Mouse (Mus musculus): ENCODE measurements around the gene Irf2. TPM values are rescaled to one million over a fixed set of nuclear protein-coding genes. Genes with fewer than 3 reads are reported as not detected.

Irf2 gene
- total and polyA plus RNA-seq, 2 experiments from 2014 or later, result 3.3 to 9.5 TPM

DNA sequence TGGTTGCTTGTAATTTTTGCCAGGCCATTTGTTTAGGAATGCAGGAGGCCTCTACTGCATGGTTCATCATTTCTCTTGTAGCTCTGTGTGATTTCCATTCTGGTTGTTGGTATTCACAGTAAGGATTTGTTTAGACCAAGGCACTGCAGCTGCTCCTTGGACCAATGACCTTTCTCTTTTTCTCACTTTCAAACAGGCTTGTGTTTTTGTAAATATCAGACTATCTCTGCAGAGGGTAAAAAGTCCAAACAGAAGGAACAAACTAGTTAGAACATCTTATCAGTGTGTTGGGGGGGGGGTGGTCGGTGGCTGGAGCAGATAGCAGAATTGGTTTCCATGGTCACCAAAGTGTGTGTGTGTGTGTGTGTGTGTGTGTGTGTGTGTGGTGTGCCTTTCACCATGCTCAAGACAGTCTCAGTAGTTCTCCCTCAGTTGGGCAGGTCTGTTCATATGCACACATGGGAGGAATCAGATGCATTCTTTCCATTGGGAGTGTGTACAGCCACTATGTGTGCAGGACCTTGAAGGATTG is 61.7 kb downstream of the Irf2 start:
- Histone ChIP-seq H3K9ac (replicated peaks; ENCODE audit: low read length, poor library complexity, severe bottlenecking) (no peak overlapping the region), H3K4me2 (ENCODE audit: low read depth, low read length, poor library complexity, severe bottlenecking) (no peak overlapping the region), H3K27ac (ENCODE audit: low read depth, low read length) (no peak overlapping the region), H3K36me3 (ENCODE audit: insufficient read depth, low read length) (peaks cover under 1% of the 10 kb centered on the region; the same call in 1 of the 2 replicates), H3K4me1 (ENCODE audit: insufficient read depth, low read length) (no peaks in the 10 kb centered on the region), H3K27me3 (ENCODE audit: insufficient read depth, low read length) (no peaks in the 10 kb centered on the region), H3K4me3 (ENCODE audit: low read depth, low read length) (no peak overlapping the region), H3K9me3 (ENCODE audit: low read length) (no peaks in the 10 kb centered on the region)
- 76% methylated on average over 1 of the region's 1 CpGs for WGBS
- no peak for ATAC-seq (ENCODE audit: low FRiP score)
- no peak for TF ChIP-seq CTCF (IDR thresholded peaks at IDR 0.05)
- no peak for DNase-seq (ENCODE audit: low spot score)

DNA sequence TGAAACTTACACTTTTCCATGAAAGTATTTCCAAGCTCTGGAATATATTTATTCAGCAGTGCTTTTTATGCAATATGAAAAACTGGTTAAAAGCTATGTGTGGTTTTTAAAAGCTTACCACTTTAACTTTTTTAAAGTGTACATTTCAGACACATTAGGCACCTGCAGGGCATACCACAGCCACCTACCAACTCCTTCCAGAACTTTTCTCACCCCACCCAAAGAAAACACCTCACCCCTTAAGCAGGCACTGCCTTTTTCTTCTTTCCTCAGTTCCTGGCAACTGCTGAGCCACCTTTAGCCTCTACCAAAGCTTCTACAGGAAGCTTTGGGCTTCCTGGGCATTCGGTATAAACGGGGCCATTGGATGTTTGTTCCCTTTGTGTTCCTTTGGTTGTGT is 62.5 kb downstream of the Irf2 start:
- Histone ChIP-seq H3K4me2 (ENCODE audit: low read depth, low read length, poor library complexity, severe bottlenecking) (no peak overlapping the region), H3K27me3 (ENCODE audit: insufficient read depth, low read length) (no peaks in the 10 kb centered on the region), H3K27ac (ENCODE audit: low read depth, low read length) (no peak overlapping the region), H3K9ac (replicated peaks; ENCODE audit: low read length, poor library complexity, severe bottlenecking) (no peak overlapping the region), H3K9me3 (ENCODE audit: low read length) (no peaks in the 10 kb centered on the region), H3K36me3 (ENCODE audit: insufficient read depth, low read length) (peaks cover 8% of the 10 kb centered on the region; the same call in 1 of the 2 replicates), H3K4me3 (ENCODE audit: low read depth, low read length) (no peak overlapping the region), H3K4me1 (ENCODE audit: insufficient read depth, low read length) (no peaks in the 10 kb centered on the region)
- ATAC-seq (ENCODE audit: low FRiP score) (no peak), DNase-seq (ENCODE audit: low spot score) (no peak)
- WGBS, result 90% methylated on average over 2 of the region's 2 CpGs
- no peak for TF ChIP-seq CTCF (IDR thresholded peaks at IDR 0.05)

DNA sequence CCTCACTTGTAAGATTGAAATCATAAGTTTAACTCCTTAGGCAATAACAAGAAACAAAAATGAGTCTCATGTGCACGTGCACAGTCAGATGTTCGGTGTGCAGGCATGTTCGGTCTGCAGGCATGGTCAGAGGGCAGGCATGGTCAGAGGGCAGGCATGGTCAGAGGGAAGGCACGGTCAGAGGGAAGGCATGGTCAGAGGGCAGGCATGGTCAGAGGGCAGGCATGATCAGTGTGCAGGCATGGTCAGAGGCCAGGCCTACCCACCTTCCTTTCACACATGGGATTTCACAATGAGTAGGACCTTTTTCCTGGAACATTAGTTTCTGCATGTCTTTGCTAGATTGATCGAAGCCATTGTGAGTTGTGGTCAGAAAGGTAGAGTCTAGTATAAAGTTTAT is 65.2 kb downstream of the Irf2 start:
- DNase-seq (ENCODE audit: low spot score) (no peak), ATAC-seq (ENCODE audit: low FRiP score) (no peak)
- Histone ChIP-seq H3K4me2 (ENCODE audit: low read depth, low read length, poor library complexity, severe bottlenecking) (no peak overlapping the region), H3K27me3 (ENCODE audit: insufficient read depth, low read length) (no peaks in the 10 kb centered on the region), H3K4me3 (ENCODE audit: low read depth, low read length) (no peak overlapping the region), H3K36me3 (ENCODE audit: insufficient read depth, low read length) (peaks cover 19% of the 10 kb centered on the region), H3K4me1 (ENCODE audit: insufficient read depth, low read length) (no peaks in the 10 kb centered on the region), H3K9me3 (ENCODE audit: low read length) (no peaks in the 10 kb centered on the region), H3K9ac (replicated peaks; ENCODE audit: low read length, poor library complexity, severe bottlenecking) (no peak overlapping the region), H3K27ac (ENCODE audit: low read depth, low read length) (no peak overlapping the region)
- no peak for TF ChIP-seq CTCF (IDR thresholded peaks at IDR 0.05)
- 92% methylated on average over 5 of the region's 5 CpGs for WGBS

DNA sequence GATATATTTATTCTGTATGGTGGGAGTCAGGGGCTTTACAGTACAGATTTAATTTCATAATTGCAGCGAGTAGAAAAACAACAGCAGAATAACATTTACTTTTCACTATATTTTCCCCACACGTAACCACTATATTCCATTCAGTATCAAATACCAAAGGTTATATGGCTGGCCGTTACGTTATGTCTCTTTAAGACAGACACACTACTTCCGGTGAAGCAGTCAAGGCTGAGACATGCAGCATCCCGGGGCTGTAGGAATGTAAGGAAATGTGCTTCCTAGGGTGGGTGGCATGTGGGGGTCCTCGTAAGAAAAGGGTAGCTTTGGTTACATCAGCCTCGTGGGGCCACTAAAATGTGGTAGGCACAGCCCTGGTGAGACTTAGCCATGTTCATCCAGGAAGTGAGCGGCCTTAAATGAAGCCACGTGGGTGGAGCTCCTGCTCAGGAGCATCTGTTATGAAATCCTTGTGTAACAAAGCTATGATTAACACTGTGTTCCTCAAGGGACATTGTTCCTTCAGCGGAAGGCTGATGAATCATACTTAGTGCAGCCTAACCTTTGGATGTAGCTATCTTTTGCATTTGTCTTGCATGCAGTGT is 71.6 kb downstream of the Irf2 start:
- DNase-seq (ENCODE audit: low spot score) (no peak), ATAC-seq (ENCODE audit: low FRiP score) (no peak)
- Histone ChIP-seq H3K4me2 (ENCODE audit: low read depth, low read length, poor library complexity, severe bottlenecking) (no peak overlapping the region), H3K36me3 (ENCODE audit: insufficient read depth, low read length) (peaks cover 19% of the 10 kb centered on the region), H3K4me3 (ENCODE audit: low read depth, low read length) (no peak overlapping the region), H3K9ac (replicated peaks; ENCODE audit: low read length, poor library complexity, severe bottlenecking) (no peak overlapping the region), H3K27me3 (ENCODE audit: insufficient read depth, low read length) (no peaks in the 10 kb centered on the region), H3K27ac (ENCODE audit: low read depth, low read length) (no peak overlapping the region), H3K9me3 (ENCODE audit: low read length) (no peaks in the 10 kb centered on the region), H3K4me1 (ENCODE audit: insufficient read depth, low read length) (no peaks in the 10 kb centered on the region)
- 86% methylated on average over 11 of the region's 11 CpGs for whole genome bisulfite sequencing
- TF ChIP-seq CTCF (IDR thresholded peaks at IDR 0.05), result no peak

DNA sequence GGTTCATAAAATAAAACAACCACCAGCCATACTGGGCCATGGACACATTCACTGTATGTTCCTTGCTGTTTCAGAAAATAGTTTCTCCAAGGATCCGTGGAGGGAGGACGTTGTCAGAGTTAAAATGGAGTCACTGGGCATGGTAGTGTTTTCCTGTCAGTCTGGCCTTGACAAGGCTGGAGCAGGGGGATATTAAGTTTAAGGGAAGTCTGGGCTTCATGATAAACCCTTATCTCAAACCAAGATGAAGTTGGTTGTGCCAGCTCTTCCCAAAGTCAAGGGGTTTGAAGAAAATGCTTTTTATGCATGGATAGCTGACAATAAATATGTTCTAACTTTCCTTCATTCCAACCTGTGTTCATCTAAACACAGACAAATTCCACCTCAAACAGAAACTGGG is 72.4 kb downstream of the Irf2 start:
- 96% methylated on average over 2 of the region's 2 CpGs for WGBS
- Histone ChIP-seq H3K4me3 (ENCODE audit: low read depth, low read length) (no peak overlapping the region), H3K27me3 (ENCODE audit: insufficient read depth, low read length) (no peaks in the 10 kb centered on the region), H3K9me3 (ENCODE audit: low read length) (no peaks in the 10 kb centered on the region), H3K36me3 (ENCODE audit: insufficient read depth, low read length) (peaks cover 12% of the 10 kb centered on the region), H3K27ac (ENCODE audit: low read depth, low read length) (no peak overlapping the region), H3K4me2 (ENCODE audit: low read depth, low read length, poor library complexity, severe bottlenecking) (no peak overlapping the region), H3K9ac (replicated peaks; ENCODE audit: low read length, poor library complexity, severe bottlenecking) (no peak overlapping the region), H3K4me1 (ENCODE audit: insufficient read depth, low read length) (no peaks in the 10 kb centered on the region)
- no peak for TF ChIP-seq CTCF (IDR thresholded peaks at IDR 0.05)
- ATAC-seq (ENCODE audit: low FRiP score) (no peak), DNase-seq (ENCODE audit: low spot score) (no peak)

DNA sequence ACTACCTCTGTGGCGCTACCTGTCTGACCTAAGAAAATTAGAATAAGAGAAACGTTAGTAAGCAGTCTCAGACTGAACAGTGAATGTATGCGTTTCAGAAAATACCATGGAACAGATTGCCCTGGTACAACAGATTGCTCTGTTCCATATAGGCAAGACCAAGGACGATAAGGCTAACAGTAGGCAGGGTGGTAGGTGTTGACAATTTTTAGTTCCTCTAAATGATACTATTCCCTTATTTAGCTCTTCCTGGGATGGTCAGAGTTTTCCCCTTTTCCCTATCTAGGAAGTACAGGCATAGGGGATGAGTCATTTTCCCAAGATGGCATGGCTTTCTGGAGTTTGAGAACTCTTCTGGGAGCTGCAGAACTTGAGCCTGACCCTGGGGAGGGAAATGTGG is 73.4 kb downstream of the Irf2 start:
- Histone ChIP-seq H3K4me3 (ENCODE audit: low read depth, low read length) (no peak overlapping the region), H3K27me3 (ENCODE audit: insufficient read depth, low read length) (no peaks in the 10 kb centered on the region), H3K36me3 (ENCODE audit: insufficient read depth, low read length) (peaks cover 1% of the 10 kb centered on the region), H3K9me3 (ENCODE audit: low read length) (no peaks in the 10 kb centered on the region), H3K4me1 (ENCODE audit: insufficient read depth, low read length) (no peaks in the 10 kb centered on the region), H3K9ac (replicated peaks; ENCODE audit: low read length, poor library complexity, severe bottlenecking) (no peak overlapping the region), H3K4me2 (ENCODE audit: low read depth, low read length, poor library complexity, severe bottlenecking) (no peak overlapping the region), H3K27ac (ENCODE audit: low read depth, low read length) (no peak overlapping the region)
- ATAC-seq (ENCODE audit: low FRiP score), result no peak
- TF ChIP-seq CTCF (IDR thresholded peaks at IDR 0.05), result no peak
- no peak for DNase-seq (ENCODE audit: low spot score)
- WGBS, result 93% methylated on average over 4 of the region's 4 CpGs

Measured in midbrain, postnatal 0 days (tissue).